Mouse (Mus musculus): ENCODE measurements around the gene 4930562C15Rik. TPM values are rescaled to one million over a fixed set of nuclear protein-coding genes. Genes with fewer than 3 reads are reported as not detected.
"Not testable (repeated sequence)": the region's sequence is repeated elsewhere in the genome, so short reads cannot be mapped to it uniquely, and the experiment has no call there.

The 4930562C15Rik gene
- total RNA-seq (2021) = not detected
- long read RNA-seq, experiment 1, partial matches to known transcripts = 0 of 9 reads
- long read RNA-seq, experiment 1, other reads (novel, unspliced or antisense) = 9 of 9 reads
- long read RNA-seq, experiment 2 = 0 reads

GRCm38 (mm10) chr16:4835191-4835590, at the start of gene 4930562C15Rik:
Gene 4930562C15Rik, plus strand, starts transcription at chr16:4835416.
- no peak for DNase-seq
- H3K27ac ChIP-seq = no peak within 1 kb of the TSS
- no peak for TF ChIP-seq CTCF (IDR thresholded peaks at IDR 0.05)
- intact Hi-C loops (cut with DNase I) = loop anchor here (5.0 to 10.0 kb wide), 2 partner anchors 38 to 270 kb away; no protein-coding TSS in a partner anchor
- H3K4me3 ChIP-seq = no peak within 1 kb of the TSS

DNA sequence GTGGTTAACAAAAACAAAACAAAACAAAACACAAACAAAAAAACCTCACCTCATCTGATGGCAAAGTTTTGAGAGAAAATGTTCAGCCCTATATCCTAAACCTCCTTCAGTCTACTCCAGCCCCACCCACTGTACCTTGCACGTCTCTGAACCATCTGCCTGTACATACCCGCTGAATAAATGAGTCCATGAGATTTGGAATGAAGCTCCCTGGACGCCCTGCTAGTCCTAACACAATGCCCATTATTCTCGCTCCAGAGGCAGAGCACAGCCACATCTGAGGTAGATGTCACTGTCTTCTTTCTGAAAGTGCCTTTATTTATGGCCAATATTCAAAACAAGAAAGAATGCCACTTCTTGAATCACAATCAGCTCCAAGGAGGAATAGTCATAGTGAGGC, 49.5 kb upstream of the 4930562C15Rik start:
- intact Hi-C loops (cut with DNase I) = no loop called here
- TF ChIP-seq CTCF (IDR thresholded peaks at IDR 0.05) = no peak

GRCm38 (mm10) chr16:4788176-4788575, 47.0 kb upstream of the 4930562C15Rik start:
- H3K4me3 ChIP-seq = peak overlapping the region; percentile 80
- no peak for TF ChIP-seq CTCF (IDR thresholded peaks at IDR 0.05)
- H3K27ac ChIP-seq = peak overlapping the region; percentile 99; the same call in 1 of the 2 replicates
- no peak for DNase-seq
- intact Hi-C loops (cut with DNase I) = no loop called here

More for the DNA sequence above, 49.5 kb upstream of the 4930562C15Rik start:
- H3K4me3 ChIP-seq = no peak overlapping the region
- H3K27ac ChIP-seq = peak overlapping the region; percentile 61
- no peak for DNase-seq

GRCm38 (mm10) chr16:4789311-4789768, 45.9 kb upstream of the 4930562C15Rik start:
- Histone ChIP-seq H3K27ac (peak overlapping the region; percentile 99), H3K4me3 (peak overlapping the region; percentile 80)
- intact Hi-C loops (cut with DNase I) = no loop called here
- DNase-seq = peak; percentile 54
- no peak for TF ChIP-seq CTCF (IDR thresholded peaks at IDR 0.05)

- TF ChIP-seq CTCF (IDR thresholded peaks at IDR 0.05) = no peak
- DNase-seq = peak; percentile 96
- intact Hi-C loops (cut with DNase I) = loop anchor here (1.0 to 5.0 kb wide), 3 partner anchors 29 to 158 kb away; no protein-coding TSS in a partner anchor
- H3K4me3 ChIP-seq = peak within 1 kb of the TSS; percentile 80
- H3K27ac ChIP-seq = peak within 1 kb of the TSS; percentile 99
Measured at GRCm38 (mm10) chr16:4789810-4790559, 45.2 kb upstream of the 4930562C15Rik start, which contains the start of gene Cdip1. Gene Cdip1, minus strand, starts transcription at chr16:4790292.

DNA sequence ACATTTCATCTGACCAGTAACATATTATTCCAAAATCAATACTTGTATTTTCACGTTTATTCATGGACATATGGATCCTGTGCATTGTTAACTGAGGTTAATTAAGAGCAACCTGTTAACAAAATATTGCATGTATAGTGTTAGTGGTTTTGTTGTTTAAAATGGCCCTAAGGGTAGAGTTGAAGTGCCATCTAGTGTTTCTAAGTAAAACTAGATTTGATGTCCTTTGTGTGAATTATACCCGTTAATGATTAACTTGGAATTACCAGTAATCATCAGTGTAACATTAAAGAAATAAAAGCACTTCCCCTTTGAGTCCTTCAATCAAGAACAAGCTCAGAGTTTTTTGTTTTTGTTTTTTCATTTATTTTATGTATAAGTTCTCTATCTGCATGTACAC, 43.9 kb upstream of the 4930562C15Rik start:
- no peak for DNase-seq
- Histone ChIP-seq H3K27ac (no peak overlapping the region), H3K4me3 (no peak overlapping the region)
- TF ChIP-seq CTCF (IDR thresholded peaks at IDR 0.05) = peak; percentile 65
- intact Hi-C loops (cut with DNase I) = loop anchor here (2.0 to 5.0 kb wide), 2 partner anchors 31 to 159 kb away; no protein-coding TSS in a partner anchor

DNA sequence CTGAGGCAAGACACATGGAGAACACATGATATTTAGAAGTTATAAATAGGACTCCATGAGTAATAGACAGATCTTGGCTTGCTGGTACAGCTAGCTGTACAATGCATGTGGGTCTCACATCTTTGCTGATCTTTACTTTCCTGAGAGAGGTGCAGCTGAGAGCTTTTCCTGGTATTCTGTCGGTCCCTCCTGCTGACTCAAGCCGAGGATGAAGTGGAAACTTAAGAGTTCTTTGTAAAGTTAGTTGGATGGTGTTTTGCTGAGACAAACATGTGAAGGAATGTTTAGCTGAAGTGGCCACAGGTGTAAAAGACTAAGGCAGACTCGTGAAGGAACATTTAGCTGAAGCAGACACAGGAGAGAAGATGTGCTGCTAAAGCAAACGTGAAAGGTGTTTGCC, 38.6 kb upstream of the 4930562C15Rik start:
- Histone ChIP-seq H3K4me3 (no peak overlapping the region), H3K27ac (peak overlapping the region; percentile 48; the same call in 1 of the 2 replicates)
- intact Hi-C loops (cut with DNase I) = loop anchor here (5.0 kb wide), 1 partner anchor 41 kb away; the partner anchor contains the start of gene 4930562C15Rik
- DNase-seq = no peak
- TF ChIP-seq CTCF (IDR thresholded peaks at IDR 0.05) = no peak

DNA sequence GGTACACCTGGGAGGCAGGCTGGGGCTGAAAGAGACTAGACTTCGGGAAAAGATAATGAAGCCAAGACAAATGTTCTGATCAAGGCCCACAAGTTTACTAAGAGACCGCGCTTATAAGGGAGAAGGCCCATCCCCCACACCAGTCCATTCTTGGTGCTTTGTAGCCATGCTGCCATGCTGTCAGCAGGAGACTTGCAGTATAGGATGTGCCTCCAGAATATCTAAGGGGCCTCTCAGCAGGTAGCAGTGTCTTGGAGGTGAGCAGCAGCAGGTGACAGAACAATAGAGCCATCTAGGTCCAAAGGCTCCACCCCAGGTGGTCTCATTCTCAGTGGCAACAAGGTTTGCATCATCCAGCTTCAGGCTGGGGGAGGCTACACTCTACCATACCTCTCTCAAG, 16.9 kb upstream of the 4930562C15Rik start:
- Histone ChIP-seq H3K4me3 (no peak overlapping the region), H3K27ac (no peak overlapping the region)
- no peak for DNase-seq
- intact Hi-C loops (cut with DNase I) = no loop called here
- TF ChIP-seq CTCF (IDR thresholded peaks at IDR 0.05) = no peak

- DNase-seq; H3K4me3 ChIP-seq; intact Hi-C loops (cut with DNase I); H3K27ac ChIP-seq: not testable (repeated sequence)
Measured at GRCm38 (mm10) chr16:4824466-4824865, 10.8 kb upstream of the 4930562C15Rik start.

GRCm38 (mm10) chr16:4827639-4828038, 7.6 kb upstream of the 4930562C15Rik start:
- no peak overlapping the region for H3K27ac ChIP-seq
- intact Hi-C loops (cut with DNase I) = no loop called here
- no peak for DNase-seq
- no peak overlapping the region for H3K4me3 ChIP-seq
- no peak for TF ChIP-seq CTCF (IDR thresholded peaks at IDR 0.05)

DNA sequence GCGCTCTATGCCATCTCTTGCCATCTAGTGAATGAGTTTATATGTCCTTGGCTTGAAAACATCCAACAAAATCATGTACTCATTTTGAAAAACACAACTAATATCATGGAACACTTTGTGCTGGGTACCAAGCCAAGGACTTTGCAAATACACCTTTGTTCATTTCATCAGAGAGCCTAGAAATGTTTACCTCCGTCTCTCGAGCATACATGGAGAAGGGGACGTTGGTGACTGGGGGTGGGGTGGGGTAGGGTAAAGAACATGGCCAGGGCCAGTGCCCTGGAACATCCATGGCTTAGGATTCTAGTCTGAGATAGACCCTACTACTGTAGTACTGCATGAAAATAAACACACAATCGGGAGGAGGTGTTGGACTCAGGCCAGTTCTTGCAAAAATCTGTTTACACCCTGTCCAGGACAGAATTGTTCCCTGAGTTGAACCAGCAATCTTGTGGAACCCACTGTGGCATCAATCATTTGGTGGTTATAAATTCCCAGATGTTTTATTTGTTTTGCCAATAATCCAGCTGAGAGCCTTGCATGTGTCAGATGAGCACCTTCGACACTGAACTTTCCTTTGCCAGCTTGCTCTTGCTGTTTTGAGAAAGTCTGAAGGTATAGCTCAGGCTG, 5.8 kb upstream of the 4930562C15Rik start:
- no peak overlapping the region for H3K4me3 ChIP-seq
- H3K27ac ChIP-seq = no peak overlapping the region
- TF ChIP-seq CTCF (IDR thresholded peaks at IDR 0.05) = no peak
- DNase-seq = no peak
- intact Hi-C loops (cut with DNase I) = no loop called here

DNA sequence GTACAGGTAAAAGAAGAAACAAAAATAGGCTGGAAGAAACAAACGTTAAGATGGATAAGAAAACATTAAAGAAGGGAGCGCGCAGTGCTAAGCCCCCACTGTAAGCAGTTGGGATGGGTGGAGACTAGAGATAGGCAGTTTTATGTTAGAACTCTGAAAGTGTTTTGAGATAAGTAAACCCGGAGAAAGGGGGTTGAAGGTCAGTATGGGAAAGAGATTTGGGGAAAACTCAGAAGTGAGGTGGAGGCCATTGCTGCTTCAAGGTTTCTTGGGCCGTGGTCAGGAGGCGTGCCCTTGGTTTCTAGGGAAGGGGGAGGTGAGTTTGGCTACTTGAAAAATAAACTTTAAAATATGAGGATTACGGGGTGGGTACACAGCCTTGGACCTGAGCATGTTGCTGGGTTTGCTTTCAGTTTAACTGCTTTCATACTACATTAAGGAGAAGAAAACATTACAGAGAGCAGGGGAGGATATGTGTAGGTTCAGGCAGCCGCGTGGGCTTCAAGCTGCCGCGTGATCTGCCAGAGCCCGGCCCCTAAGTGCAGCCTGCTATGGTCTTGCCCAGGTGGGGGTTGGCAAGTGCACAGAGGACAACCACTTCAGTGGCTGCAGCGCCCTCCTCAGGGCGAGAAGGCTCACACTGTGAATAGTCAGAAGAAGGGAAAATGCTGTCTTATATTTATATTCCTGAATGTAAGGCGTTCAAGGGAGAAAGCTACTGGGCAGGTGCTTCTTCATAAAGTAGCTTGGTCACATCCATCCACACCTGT, 3.4 kb upstream of the 4930562C15Rik start:
- Histone ChIP-seq H3K4me3 (no peak overlapping the region), H3K27ac (no peak overlapping the region)
- TF ChIP-seq CTCF (IDR thresholded peaks at IDR 0.05) = peak; percentile 22; the same call in 1 of the 2 replicates
- DNase-seq = no peak
- intact Hi-C loops (cut with DNase I) = loop anchor here (10.0 kb wide), 1 partner anchor 273 kb away; no protein-coding TSS in a partner anchor
